Mouse (Mus musculus) lung, postnatal 14 days (tissue): Measurements from ENCODE around the gene Erp27.

Experiments used
- DNase-seq: peaks from one replicate; pipeline ENCODE4 v3.0.0; 2021

Erp27 gene

GRCm38 (mm10) chr6:136922080-136922479 lies at the start of gene Erp27:
Gene Erp27 (minus strand): TSS chr6:136922180.
- no peak for DNase-seq

GRCm38 (mm10) chr6:136968877-136969276 lies 46.9 kb upstream of the Erp27 start:
- peak; percentile 13 for DNase-seq

GRCm38 (mm10) chr6:136967466-136967865 lies 45.5 kb upstream of the Erp27 start:
- no peak for DNase-seq

- DNase-seq = no peak
Observed at GRCm38 (mm10) chr6:136965912-136966311, 43.9 kb upstream of the Erp27 start.

GRCm38 (mm10) chr6:136964609-136965510 lies 42.9 kb upstream of the Erp27 start:
- DNase-seq = peak; percentile 25

- DNase-seq = no peak
Observed at GRCm38 (mm10) chr6:136962957-136963356, 41.0 kb upstream of the Erp27 start.

- no peak for DNase-seq
Observed at GRCm38 (mm10) chr6:136959131-136959530, 37.2 kb upstream of the Erp27 start.

GRCm38 (mm10) chr6:136957062-136957461 lies 35.1 kb upstream of the Erp27 start:
- DNase-seq = no peak

- DNase-seq = no peak
Observed at GRCm38 (mm10) chr6:136955240-136955639, 33.3 kb upstream of the Erp27 start.

- DNase-seq = no peak
Observed at GRCm38 (mm10) chr6:136954715-136955114, 32.7 kb upstream of the Erp27 start.

GRCm38 (mm10) chr6:136954192-136954591 lies 32.2 kb upstream of the Erp27 start:
- no peak for DNase-seq

GRCm38 (mm10) chr6:136952930-136953329 lies 30.9 kb upstream of the Erp27 start:
- no peak for DNase-seq

- no peak for DNase-seq
Observed at GRCm38 (mm10) chr6:136950171-136950570, 28.2 kb upstream of the Erp27 start.

GRCm38 (mm10) chr6:136947716-136948115 lies 25.7 kb upstream of the Erp27 start:
- DNase-seq = no peak

- DNase-seq = no peak
Observed at GRCm38 (mm10) chr6:136946943-136947342, 25.0 kb upstream of the Erp27 start.

- no peak for DNase-seq
Observed at GRCm38 (mm10) chr6:136946241-136946640, 24.3 kb upstream of the Erp27 start.

GRCm38 (mm10) chr6:136944511-136944910 lies 22.5 kb upstream of the Erp27 start:
- no peak for DNase-seq

GRCm38 (mm10) chr6:136943392-136943791 lies 21.4 kb upstream of the Erp27 start:
- no peak for DNase-seq

- no peak for DNase-seq
Observed at GRCm38 (mm10) chr6:136942280-136942679, 20.3 kb upstream of the Erp27 start.

- DNase-seq = no peak
Observed at GRCm38 (mm10) chr6:136941051-136942021, 19.4 kb upstream of the Erp27 start, which contains the start of gene Arhgdib. Gene Arhgdib (minus strand): TSS chr6:136941899.

- no peak for DNase-seq
Observed at GRCm38 (mm10) chr6:136940188-136940960, 18.4 kb upstream of the Erp27 start.
